Mouse (Mus musculus): Measurements from ENCODE around the gene Trappc5.
A peak's percentile ranks its signal among the peaks of the same experiment; 100 is the strongest.

Gene Trappc5

GRCm38 (mm10) chr8:3676993-3677579, 987 bp downstream of the Trappc5 start:
- no peak for DNase-seq (ENCODE audit: low spot score in 2 of 2)

GRCm38 (mm10) chr8:3678831-3679230, 2.7 kb downstream of the Trappc5 start:
- no peak for DNase-seq (ENCODE audit: low spot score in 2 of 2)

GRCm38 (mm10) chr8:3679236-3679635, 3.1 kb downstream of the Trappc5 start:
- no peak for DNase-seq (ENCODE audit: low spot score in 2 of 2)

GRCm38 (mm10) chr8:3679656-3680055, 3.6 kb downstream of the Trappc5 start:
- no peak for DNase-seq (ENCODE audit: low spot score in 2 of 2)

- no peak for DNase-seq (ENCODE audit: low spot score in 2 of 2)
Measured at GRCm38 (mm10) chr8:3682435-3682834, 6.3 kb downstream of the Trappc5 start.

GRCm38 (mm10) chr8:3683408-3684176, 7.5 kb downstream of the Trappc5 start:
- no peak for DNase-seq (ENCODE audit: low spot score in 2 of 2)

GRCm38 (mm10) chr8:3684530-3684929, 8.4 kb downstream of the Trappc5 start:
- DNase-seq (ENCODE audit: low spot score in 2 of 2) = no peak

GRCm38 (mm10) chr8:3685422-3685821, 9.3 kb downstream of the Trappc5 start:
- no peak for DNase-seq (ENCODE audit: low spot score in 2 of 2)

GRCm38 (mm10) chr8:3687537-3687936, 11.4 kb downstream of the Trappc5 start:
- no peak for DNase-seq (ENCODE audit: low spot score in 2 of 2)

- DNase-seq (ENCODE audit: low spot score in 2 of 2) = no peak
Measured at GRCm38 (mm10) chr8:3690774-3691173, 14.7 kb downstream of the Trappc5 start.

GRCm38 (mm10) chr8:3694121-3694520, 18.0 kb downstream of the Trappc5 start, which contains the start of gene Fcer2a:
Fcer2a (minus strand) TSS chr8:3694175.
- DNase-seq (ENCODE audit: low spot score in 2 of 2) = peak in 1 of 2 experiments; percentile 58

GRCm38 (mm10) chr8:3701491-3701890, 25.4 kb downstream of the Trappc5 start:
- DNase-seq (ENCODE audit: low spot score in 2 of 2) = no peak

GRCm38 (mm10) chr8:3705711-3706110, 29.6 kb downstream of the Trappc5 start:
- no peak for DNase-seq (ENCODE audit: low spot score in 2 of 2)

GRCm38 (mm10) chr8:3707611-3708010, 31.5 kb downstream of the Trappc5 start:
- DNase-seq (ENCODE audit: low spot score in 2 of 2) = no peak

- no peak for DNase-seq (ENCODE audit: low spot score in 2 of 2)
Measured at GRCm38 (mm10) chr8:3710312-3710711, 34.2 kb downstream of the Trappc5 start.

- peak in 1 of 2 experiments; percentile 37 for DNase-seq (ENCODE audit: low spot score in 2 of 2)
Measured at GRCm38 (mm10) chr8:3711646-3712045, 35.5 kb downstream of the Trappc5 start.

- DNase-seq (ENCODE audit: low spot score in 2 of 2) = no peak
Measured at GRCm38 (mm10) chr8:3717321-3717954, 41.3 kb downstream of the Trappc5 start.

GRCm38 (mm10) chr8:3718559-3718958, 42.5 kb downstream of the Trappc5 start:
- DNase-seq (ENCODE audit: low spot score in 2 of 2) = peak; percentile 37 to 76

- no peak for DNase-seq (ENCODE audit: low spot score in 2 of 2)
Measured at GRCm38 (mm10) chr8:3720551-3720950, 44.5 kb downstream of the Trappc5 start, which contains the start of gene Clec4g. Clec4g (minus strand) TSS chr8:3720651.

GRCm38 (mm10) chr8:3721041-3721440, 44.9 kb downstream of the Trappc5 start:
- no peak for DNase-seq (ENCODE audit: low spot score in 2 of 2)
